Mouse (Mus musculus): ENCODE results near the gene Hba-a2.
"Not testable (repeated sequence)": the region's sequence is repeated elsewhere in the genome, so short reads cannot be mapped to it uniquely, and the experiment has no call there.

- TF ChIP-seq CTCF, EP300 (IDR thresholded peaks at IDR 0.05; ENCODE audit: low read depth): not testable (repeated sequence)
These were observed 13.1 kb upstream of the Hba-a2 start, which contains the start of gene Hba-a1 for GRCm38 (mm10) chr11:32283091-32283777.
